Mouse (Mus musculus): Measurements from ENCODE around the gene Psmb2.

GRCm38 (mm10) chr4:126732531-126733380 is 55.3 kb downstream of the Psmb2 start:
- TF ChIP-seq CTCF (IDR thresholded peaks at IDR 0.05; ENCODE audit: extremely low read depth, insufficient read length, insufficient replicate concordance, low read depth, low read length) (no peak), POLR2A (IDR thresholded peaks at IDR 0.05; ENCODE audit: low read depth, low read length) (no peak)

Measured in small intestine, adult 2 months (tissue).